Mouse (Mus musculus) stomach, embryonic 14.5 days (tissue): ENCODE results near the gene Gm21954. TPM values are rescaled to one million over a fixed set of nuclear protein-coding genes. Genes with fewer than 3 reads are reported as not detected.

Experiments used
- ATAC-seq: fragments of 200-750 bp; cut with Nextera tagmentation; 2 replicates; pipeline ENCODE4 v1.8.0; 2017; ENCODE audit warnings: low read depth, moderate TSS enrichment; ENCODE audit not compliant: insufficient number of reproducible peaks, insufficient read depth, low FRiP score
- H3K27ac ChIP-seq: fragments of 300-500 bp; sonication (generic); 2 replicates; pipeline ENCODE4 v1.5.1; 2014; ENCODE audit warnings: mild to moderate bottlenecking, low read length, moderate library complexity, mixed read lengths
- H3K27me3 ChIP-seq: fragments of 300-500 bp; sonication (generic); 2 replicates; pipeline ENCODE4 v1.6.1; 2014; ENCODE audit warnings: low read length, control low read depth, mixed read lengths; ENCODE audit not compliant: control insufficient read depth, insufficient read depth
- H3K36me3 ChIP-seq: fragments of 300-500 bp; sonication (generic); 2 replicates; pipeline ENCODE4 v1.6.1; 2014; ENCODE audit warnings: mild to moderate bottlenecking, control low read depth, low read length, moderate library complexity, mixed read lengths; ENCODE audit not compliant: control insufficient read depth, insufficient read depth
- H3K4me1 ChIP-seq: fragments of 300-500 bp; sonication (generic); 2 replicates; pipeline ENCODE4 v1.6.1; 2014; ENCODE audit warnings: low read length, control low read depth, mixed read lengths; ENCODE audit not compliant: control insufficient read depth, insufficient read depth
- H3K4me2 ChIP-seq: fragments of 300-500 bp; sonication (generic); replicated peaks from 2 replicates; pipeline ENCODE4 v1.6.1; 2014; ENCODE audit warnings: low read depth, low read length, control low read depth
- H3K4me3 ChIP-seq: fragments of 300-500 bp; sonication (generic); 2 replicates; pipeline ENCODE4 v1.5.1; 2014; ENCODE audit warnings: low read depth, low read length, control low read depth
- H3K9ac ChIP-seq: fragments of 300-500 bp; sonication (generic); replicated peaks from 2 replicates; pipeline ENCODE4 v1.6.1; 2014; ENCODE audit warnings: low read depth, mild to moderate bottlenecking, control low read depth, low read length, moderate library complexity, mixed read lengths
- H3K9me3 ChIP-seq: fragments of 300-500 bp; sonication (generic); 2 replicates; pipeline ENCODE4 v1.6.1; 2016; ENCODE audit warnings: low read depth, low read length, control low read depth; ENCODE audit not compliant: control insufficient read depth
- WGBS: fragments of 180-500 bp; shearing (Covaris S2); extraction: QIAGEN DNeasy Blood & Tissue Kit; methylation state at CpG from one replicate; pipeline ENCODE4 v1.1.7; 2014; 5-methylcytosine and 5-hydroxymethylcytosine counted together
- polyA plus RNA-seq: library from polyadenylated mRNA; unstranded; fragments of >200 nt; fragmentation: Nextera tagmentation; extraction: Ambion mirVana; gene quantifications from 2 replicates; pipeline ENCODE4 v1.2.1, GENCODE M21; 2014

The Gm21954 gene
- polyA plus RNA-seq, 1 experiment from 2014 or later = not detected

DNA sequence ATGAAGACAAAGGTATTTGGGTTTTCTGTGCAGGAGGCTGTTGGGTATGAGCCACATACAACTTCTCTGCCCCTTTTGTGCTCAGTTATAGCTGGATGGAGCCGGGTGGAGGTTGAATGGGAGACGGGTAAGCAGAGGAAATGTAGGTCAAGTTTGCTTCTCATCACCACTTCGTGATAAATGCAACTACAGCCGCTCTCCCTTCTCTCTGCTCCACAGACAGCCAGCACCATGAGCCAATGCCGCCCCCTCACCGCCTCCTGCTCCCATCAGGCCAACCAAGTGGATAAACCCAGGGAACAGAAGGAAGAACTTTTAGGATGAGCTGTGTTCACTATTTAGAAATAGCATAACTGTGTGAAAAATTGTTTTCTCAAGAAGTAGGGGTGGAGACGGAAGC is 4.7 kb upstream of the Gm21954 start:
- no peaks in the 10 kb centered on the region for H3K36me3 ChIP-seq
- ATAC-seq = no peak
- no peaks in the 10 kb centered on the region for H3K9me3 ChIP-seq
- no peaks in the 10 kb centered on the region for H3K4me1 ChIP-seq
- H3K4me3 ChIP-seq = no peak overlapping the region
- no peaks in the 10 kb centered on the region for H3K27me3 ChIP-seq
- 88% methylated on average over 7 of the region's 7 CpGs for WGBS
- no peak overlapping the region for H3K4me2 ChIP-seq
- H3K9ac ChIP-seq = no peak overlapping the region
- H3K27ac ChIP-seq = no peak overlapping the region

DNA sequence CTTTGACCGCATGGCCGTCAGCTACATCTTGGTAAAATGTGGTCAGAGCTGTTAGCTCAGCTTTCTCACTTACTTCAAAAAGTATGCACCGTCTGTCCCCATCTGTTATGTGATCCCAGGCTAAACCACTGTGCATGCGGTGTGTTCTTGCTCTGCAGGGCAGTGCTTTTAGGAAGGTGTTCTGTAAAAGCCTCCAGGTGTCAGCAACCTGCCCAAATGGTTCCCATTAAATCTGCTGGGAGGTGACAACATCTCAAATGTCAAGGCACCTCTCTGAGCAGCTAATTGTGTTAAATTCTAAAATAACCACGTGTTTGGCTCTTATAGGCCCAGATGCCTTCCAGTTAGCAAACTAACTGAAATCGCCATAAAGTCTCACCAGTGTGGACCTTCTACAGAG is 1.1 kb upstream of the Gm21954 start:
- Histone ChIP-seq H3K9ac (no peak overlapping the region), H3K4me1 (no peaks in the 10 kb centered on the region), H3K27ac (no peak overlapping the region), H3K4me2 (no peak overlapping the region), H3K9me3 (no peaks in the 10 kb centered on the region), H3K27me3 (no peaks in the 10 kb centered on the region), H3K36me3 (no peaks in the 10 kb centered on the region), H3K4me3 (no peak overlapping the region)
- no peak for ATAC-seq
- WGBS = 62% methylated on average over 6 of the region's 6 CpGs

DNA sequence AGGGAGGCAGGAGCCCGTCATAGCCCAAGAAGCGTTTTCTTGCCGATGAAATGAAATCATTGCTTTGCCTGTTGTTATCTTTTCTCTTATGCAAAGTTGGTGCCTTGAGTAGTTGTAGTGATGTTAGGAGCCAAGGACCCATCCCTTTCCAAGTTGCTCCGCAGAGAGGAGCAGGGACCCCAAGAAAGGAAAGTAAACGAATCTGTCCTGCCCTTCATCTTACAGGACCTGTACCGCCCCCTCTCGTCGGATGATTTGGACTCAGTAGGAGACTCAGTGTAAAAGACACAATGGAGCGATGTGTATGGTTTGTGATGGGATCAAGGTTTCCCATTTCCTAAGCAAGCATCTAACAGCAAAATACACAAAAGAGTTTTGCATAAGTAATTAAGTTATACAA is 5.7 kb downstream of the Gm21954 start:
- WGBS = 68% methylated on average over 9 of the region's 9 CpGs
- Histone ChIP-seq H3K4me3 (no peak overlapping the region), H3K9me3 (no peaks in the 10 kb centered on the region), H3K9ac (no peak overlapping the region), H3K4me2 (no peak overlapping the region), H3K4me1 (0 out of 2 replicates have a peak, but pooled peaks cover 4% of the 10 kb centered on the region), H3K27me3 (no peaks in the 10 kb centered on the region), H3K27ac (no peak overlapping the region), H3K36me3 (no peaks in the 10 kb centered on the region)
- ATAC-seq = no peak

DNA sequence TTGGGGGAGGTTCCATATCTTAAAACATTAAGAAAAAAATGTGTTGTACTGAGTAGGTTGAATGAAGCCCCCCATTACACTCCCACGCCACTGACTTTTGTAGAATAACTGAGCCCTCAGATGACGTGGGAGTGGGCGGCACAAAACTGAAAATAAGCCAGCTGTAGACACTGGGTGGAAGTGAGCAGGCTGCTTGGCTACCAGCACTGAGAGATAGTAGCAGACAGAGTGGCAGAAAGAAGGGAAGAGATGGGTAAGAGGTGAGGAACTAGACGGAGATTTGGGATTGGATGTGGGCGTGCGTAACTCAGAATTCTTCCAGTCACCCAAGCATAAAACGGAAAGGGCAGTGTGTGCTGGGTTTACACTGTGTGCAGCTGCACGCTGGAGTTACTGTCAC is 6.2 kb downstream of the Gm21954 start:
- no peak for ATAC-seq
- Histone ChIP-seq H3K27me3 (no peaks in the 10 kb centered on the region), H3K9me3 (no peaks in the 10 kb centered on the region), H3K9ac (no peak overlapping the region), H3K27ac (no peak overlapping the region), H3K4me2 (no peak overlapping the region), H3K36me3 (no peaks in the 10 kb centered on the region), H3K4me1 (0 out of 2 replicates have a peak, but pooled peaks cover 4% of the 10 kb centered on the region), H3K4me3 (no peak overlapping the region)
- 65% methylated on average over 8 of the region's 8 CpGs for WGBS

DNA sequence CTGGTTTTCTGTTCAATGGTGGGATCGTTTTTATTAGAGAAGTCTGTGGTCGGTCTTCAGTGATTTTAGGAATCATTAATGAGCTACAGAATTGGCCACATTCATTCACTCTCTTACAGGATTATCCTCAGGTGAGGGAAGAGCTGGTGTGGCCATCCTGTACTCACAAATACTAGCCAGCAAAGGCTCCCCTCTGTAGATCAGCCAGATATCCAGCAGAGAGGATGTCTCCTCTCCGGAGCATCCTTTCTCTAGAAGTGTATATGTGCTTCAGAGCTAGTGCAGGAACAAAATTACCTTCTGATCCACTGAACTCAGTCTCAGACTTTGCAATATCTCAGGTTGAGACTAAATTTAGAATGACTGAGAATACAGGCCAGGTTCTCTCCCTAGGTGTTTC is 7.8 kb downstream of the Gm21954 start:
- Histone ChIP-seq H3K9me3 (no peaks in the 10 kb centered on the region), H3K4me1 (0 out of 2 replicates have a peak, but pooled peaks cover 4% of the 10 kb centered on the region), H3K4me2 (no peak overlapping the region), H3K36me3 (no peaks in the 10 kb centered on the region), H3K27ac (no peak overlapping the region), H3K27me3 (no peaks in the 10 kb centered on the region), H3K4me3 (no peak overlapping the region), H3K9ac (no peak overlapping the region)
- 76% methylated on average over 3 of the region's 3 CpGs for WGBS
- ATAC-seq = no peak

DNA sequence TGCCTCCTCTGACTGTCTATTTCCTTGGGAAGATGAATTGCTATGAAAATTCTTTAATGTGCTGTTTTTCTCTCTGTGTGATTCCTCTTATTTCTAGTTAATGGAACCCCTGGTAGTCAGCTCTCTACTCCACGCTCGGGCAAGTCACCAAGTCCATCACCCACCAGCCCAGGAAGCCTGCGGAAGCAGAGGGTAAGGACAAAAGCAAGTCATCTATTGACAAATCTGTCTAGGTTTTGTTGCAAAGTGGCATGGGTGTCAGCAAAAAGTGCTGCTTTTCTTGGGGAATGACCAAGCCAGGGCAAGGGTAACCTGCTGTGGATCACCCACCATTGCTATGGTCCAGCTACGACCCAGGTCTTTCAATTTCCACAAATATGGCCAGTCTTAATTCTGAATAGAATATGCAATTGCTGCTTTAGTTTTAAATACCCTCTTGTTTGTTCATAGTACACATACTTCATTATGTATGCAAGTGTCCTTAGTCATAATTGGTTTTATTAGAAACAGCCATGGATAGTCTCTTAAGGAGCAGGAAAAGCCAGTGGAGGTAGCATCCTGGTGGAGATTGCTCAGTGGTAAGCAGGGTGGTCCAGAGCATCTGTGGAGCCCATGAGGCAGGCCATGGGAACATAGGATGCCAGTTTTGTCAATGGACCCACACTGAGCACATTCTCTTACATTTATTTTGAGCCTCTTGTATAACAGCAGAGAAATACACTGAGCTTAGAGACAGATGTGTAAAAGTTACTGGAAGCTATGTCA is 8.9 kb downstream of the Gm21954 start:
- Histone ChIP-seq H3K27me3 (no peaks in the 10 kb centered on the region), H3K27ac (no peak overlapping the region), H3K4me1 (0 out of 2 replicates have a peak, but pooled peaks cover 4% of the 10 kb centered on the region), H3K9me3 (no peaks in the 10 kb centered on the region), H3K9ac (no peak overlapping the region), H3K4me2 (no peak overlapping the region), H3K36me3 (no peaks in the 10 kb centered on the region), H3K4me3 (no peak overlapping the region)
- 94% methylated on average over 4 of the region's 4 CpGs for WGBS
- no peak for ATAC-seq

DNA sequence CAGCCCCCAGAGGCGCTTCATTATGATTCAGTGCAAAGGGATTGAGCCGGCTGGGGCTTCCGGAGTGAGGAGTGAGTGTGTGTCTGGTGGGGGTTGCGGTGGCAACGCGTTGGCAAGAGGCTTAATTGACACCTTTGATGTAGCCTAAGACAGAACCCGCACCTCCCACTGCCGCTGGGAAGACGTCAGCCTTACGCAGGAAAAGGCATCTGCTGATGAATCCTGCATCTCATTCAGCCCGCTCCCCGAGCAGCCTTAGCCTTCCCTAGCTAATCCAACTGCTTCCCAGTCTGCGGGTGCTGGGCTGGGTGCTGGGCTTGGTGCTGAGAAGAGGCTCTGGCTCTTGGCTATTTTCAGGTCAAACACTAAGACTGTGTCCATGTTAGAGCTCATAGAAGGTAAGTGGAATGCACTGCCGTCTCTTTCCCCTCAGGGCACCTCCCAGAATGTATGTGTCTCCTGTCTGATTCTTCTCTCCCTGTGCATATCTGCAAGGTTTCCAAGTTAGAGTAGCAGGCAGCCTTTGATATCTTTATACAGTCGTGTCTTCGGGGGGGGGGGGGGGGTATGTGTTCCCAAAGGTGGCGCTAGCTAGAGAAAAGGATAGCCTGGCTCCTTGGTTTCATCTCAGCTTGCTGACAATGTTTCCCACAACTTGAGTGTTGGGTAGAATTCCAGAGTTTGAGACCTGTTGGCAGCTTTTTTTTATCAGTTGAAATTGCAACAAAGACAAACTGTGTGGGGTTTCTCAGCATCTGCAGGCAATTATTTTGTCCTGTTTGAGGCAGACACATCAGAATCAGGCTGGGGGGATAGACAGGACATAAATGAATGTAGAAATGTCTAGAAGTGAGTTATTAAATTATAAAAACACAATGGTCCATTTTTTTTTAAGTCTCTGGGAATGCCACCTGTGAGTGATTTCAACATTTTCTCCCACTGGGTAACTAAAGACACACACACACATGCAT is 10.0 kb downstream of the Gm21954 start:
- 1% methylated on average over 17 of the region's 17 CpGs for WGBS
- Histone ChIP-seq H3K4me2 (peak overlapping the region; percentile 59), H3K27me3 (no peaks in the 10 kb centered on the region), H3K4me1 (0 out of 2 replicates have a peak, but pooled peaks cover 4% of the 10 kb centered on the region), H3K9me3 (no peaks in the 10 kb centered on the region), H3K4me3 (peak overlapping the region; percentile 24), H3K36me3 (no peaks in the 10 kb centered on the region), H3K27ac (no peak overlapping the region), H3K9ac (no peak overlapping the region; the same call in 1 of the 2 replicates)
- no peak; the same call in 1 of the 2 replicates for ATAC-seq

DNA sequence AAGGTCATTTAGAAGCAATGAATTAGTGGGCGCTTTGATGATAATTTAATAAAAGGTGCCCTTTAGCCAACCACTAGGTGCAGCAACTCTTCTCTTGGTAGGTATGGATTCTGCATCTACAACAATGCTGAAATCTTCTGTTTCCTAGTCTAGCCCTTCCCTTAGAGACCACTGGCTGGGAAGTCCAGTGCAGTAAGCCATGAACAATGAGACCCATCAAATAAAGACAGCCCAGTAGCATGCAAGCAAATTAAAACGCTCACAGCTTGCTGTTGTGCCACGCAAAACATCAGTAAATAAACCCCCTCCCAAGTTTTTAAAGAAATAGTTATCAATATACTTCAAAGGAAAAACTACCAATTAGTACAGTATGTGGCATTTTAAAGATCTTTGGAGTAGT is 10.9 kb downstream of the Gm21954 start:
- Histone ChIP-seq H3K27me3 (no peaks in the 10 kb centered on the region), H3K9me3 (no peaks in the 10 kb centered on the region), H3K27ac (no peak overlapping the region), H3K36me3 (no peaks in the 10 kb centered on the region), H3K4me1 (0 out of 2 replicates have a peak, but pooled peaks cover 4% of the 10 kb centered on the region), H3K4me2 (peak overlapping the region; percentile 59), H3K9ac (no peak overlapping the region), H3K4me3 (no peak overlapping the region)
- ATAC-seq = no peak
- WGBS = 56% methylated on average over 3 of the region's 3 CpGs
